9 mouse cellular contexts compared by ENCODE assay signal in the genomic region with DNA sequence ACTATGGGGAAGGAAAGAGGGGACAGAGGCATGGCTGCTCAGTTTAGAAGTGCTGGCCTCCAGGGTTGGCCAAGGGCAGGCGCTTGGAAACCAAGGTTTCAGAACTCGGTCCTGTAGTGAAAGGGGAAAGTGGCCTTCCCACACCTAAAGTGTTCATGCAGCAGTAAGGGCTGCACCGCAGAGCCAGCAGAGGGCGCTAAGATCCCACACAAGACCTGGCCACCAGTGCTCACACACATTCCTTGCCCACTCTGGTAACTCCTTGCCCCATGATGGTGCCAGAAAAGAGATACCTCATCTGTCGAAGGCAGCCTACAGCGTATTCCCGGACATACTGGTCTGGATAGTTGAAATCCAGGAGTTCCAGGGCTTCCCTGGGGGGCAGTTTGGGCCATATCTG. TPM values are rescaled to one million over a fixed set of nuclear protein-coding genes. Genes with fewer than 3 reads are reported as not detected.
DNase-seq lines count a peak whose midpoint lies in the region; ATAC-seq and TF ChIP-seq lines count a peak whose summit lies in the region.
"Had no signal": no experiment of that assay in that cellular context is flagged by ENCODE, and none has a peak within 500 bp of the region (broad histone marks: within the 10 kb centered on the region; RNA-seq: fewer than 3 reads in every experiment).

No protein-coding gene starts in this region.

- no peaks in the 10 kb centered on the region; the same call in 1 of the 2 replicates for H3K4me1 ChIP-seq in G1E (ENCODE audit: insufficient read depth, low read depth, low read length)
- peaks cover 2% of the 10 kb centered on the region; the same call in 1 of the 2 replicates for H3K4me1 ChIP-seq in forebrain, embryonic 16.5 days (replicated peaks; ENCODE audit: control insufficient read depth, insufficient read depth, low read length)
- H3K4me1 ChIP-seq in lung, embryonic 16.5 days (replicated peaks; ENCODE audit: control insufficient read depth, insufficient read depth, low read length): no peaks in the 10 kb centered on the region
- H3K4me1 ChIP-seq: limb, embryonic 13.5 days had no signal

- H3K9ac ChIP-seq in forebrain, embryonic 16.5 days (replicated peaks; ENCODE audit: low read depth, low read length): no peak overlapping the region
- no peak overlapping the region for H3K9ac ChIP-seq in lung, embryonic 16.5 days (ENCODE audit: low read length)
- H3K9ac ChIP-seq: limb, embryonic 13.5 days had no signal

- peak; percentile 33 for DNase-seq in G1E (ENCODE audit: low spot score)
- DNase-seq in cerebellum, adult 11-12 months: peak; percentile 56
- DNase-seq in heart, postnatal 4 days: peak; percentile 85
- peak; percentile 69 to 86 for DNase-seq in layer of hippocampus, adult 2 months (ENCODE audit: low spot score in 2 of 2)
- peak; percentile 83 for DNase-seq in retina, embryonic 14.5 days (ENCODE audit: low spot score)
- peak; percentile 71 for DNase-seq in thymus, postnatal 25 days

- H3K9me3 ChIP-seq in G1E (replicated peaks): no peaks in the 10 kb centered on the region
- H3K9me3 ChIP-seq in forebrain, embryonic 16.5 days (ENCODE audit: control insufficient read depth, low read length): no peaks in the 10 kb centered on the region
- no peaks in the 10 kb centered on the region for H3K9me3 ChIP-seq in lung, embryonic 16.5 days (ENCODE audit: control insufficient read depth, low read length)
- H3K9me3 ChIP-seq: limb, embryonic 13.5 days had no signal

- TF ChIP-seq CTCF in G1E (IDR thresholded peaks at IDR 0.05; ENCODE audit: low read depth, low read length): peak; percentile 94
- TF ChIP-seq CTCF in layer of hippocampus, adult 2 months (conservative IDR thresholded peaks at IDR 0.05): peak; percentile 98

- ATAC-seq in G1E (ENCODE audit: extremely low read depth, insufficient number of reproducible peaks, low FRiP score, poor library complexity, severe bottlenecking): peak; percentile 63; the same call in 1 of the 2 replicates
- ATAC-seq in forebrain, embryonic 16.5 days: peak; percentile 66
- ATAC-seq in lung, embryonic 16.5 days (ENCODE audit: low read depth): peak; percentile 78; the same call in 1 of the 2 replicates

- H3K27me3 ChIP-seq in G1E (ENCODE audit: insufficient read depth, low read length): no peaks in the 10 kb centered on the region
- no peaks in the 10 kb centered on the region for H3K27me3 ChIP-seq in forebrain, embryonic 16.5 days (replicated peaks; ENCODE audit: control insufficient read depth, insufficient read depth, low read length)
- no peaks in the 10 kb centered on the region for H3K27me3 ChIP-seq in lung, embryonic 16.5 days (ENCODE audit: control insufficient read depth, insufficient read depth, low read depth, low read length)
- H3K27me3 ChIP-seq: limb, embryonic 13.5 days had no signal

- H3K4me2 ChIP-seq in forebrain, embryonic 16.5 days (ENCODE audit: low read length): no peak overlapping the region
- no peak overlapping the region for H3K4me2 ChIP-seq in lung, embryonic 16.5 days (ENCODE audit: low read depth, low read length)
- H3K4me2 ChIP-seq: limb, embryonic 13.5 days had no signal

- H3K4me3 ChIP-seq in G1E (ENCODE audit: low read depth, low read length): no peak overlapping the region
- H3K4me3 ChIP-seq in forebrain, embryonic 16.5 days (replicated peaks; ENCODE audit: low read length): no peak overlapping the region
- H3K4me3 ChIP-seq in layer of hippocampus, adult 2 months: no peak overlapping the region
- no peak overlapping the region for H3K4me3 ChIP-seq in lung, embryonic 16.5 days (ENCODE audit: low read length)
- H3K4me3 ChIP-seq: limb, embryonic 13.5 days had no signal

- WGBS in forebrain, embryonic 16.5 days: 38% methylated on average over 7 of the region's 7 CpGs
- 31% methylated on average over 7 of the region's 7 CpGs for WGBS in lung, embryonic 16.5 days

- no peak overlapping the region for H3K27ac ChIP-seq in forebrain, embryonic 16.5 days (ENCODE audit: low read length)
- no peak overlapping the region for H3K27ac ChIP-seq in layer of hippocampus, adult 2 months
- no peak overlapping the region for H3K27ac ChIP-seq in lung, embryonic 16.5 days (ENCODE audit: low read length)
- H3K27ac ChIP-seq: limb, embryonic 13.5 days had no signal

- peaks cover 86% of the 10 kb centered on the region for H3K36me3 ChIP-seq in G1E (replicated peaks)
- H3K36me3 ChIP-seq in forebrain, embryonic 16.5 days (ENCODE audit: control insufficient read depth, insufficient read depth): no peaks in the 10 kb centered on the region
- H3K36me3 ChIP-seq in lung, embryonic 16.5 days (ENCODE audit: control insufficient read depth, insufficient read depth, low read length): no peaks in the 10 kb centered on the region

RNA-seq across cellular contexts. Expression of gene Gm1123, which starts 27.0 kb away (rescaled TPM):
- total RNA-seq in G1E (2014; fragmentation: Nextera tagmentation) (not detected in 2 replicates), G1E (2017) (0.05 TPM in 1 of 2 replicates, not detected in the other)
- polyA plus RNA-seq in G1E (2012): not detected in 2 replicates
- polyA plus RNA-seq in forebrain, embryonic 16.5 days (2015; fragmentation: Nextera tagmentation; extraction: Ambion mirVana): not detected in 2 replicates
- not detected for total RNA-seq in heart, postnatal 4 days (2021)
- total RNA-seq in layer of hippocampus, adult 2 months (2021): under 1 TPM; 0.22 to 0.38 TPM
- 0.14 TPM in 1 of 2 replicates, not detected in the other for polyA plus RNA-seq in lung, embryonic 16.5 days (2015; fragmentation: Nextera tagmentation; extraction: Ambion mirVana)
- polyA plus RNA-seq: limb, embryonic 13.5 days had no signal

Comparison
In these comparisons a context has a peak if more than half of its experiments do, and no peak if none do; other contexts are left out.
1. DNase-seq: peak in every context shown above with its lines; median percentile 85 in heart, postnatal 4 days; 83 in retina, embryonic 14.5 days; 78 in layer of hippocampus, adult 2 months; 71 in thymus, postnatal 25 days; 56 in cerebellum, adult 11-12 months; 33 in G1E.